Mouse (Mus musculus) cortical plate, adult 2 months (tissue): Measurements from ENCODE around the gene 1700080E11Rik.

Experiments used
- CTCF ChIP-seq: fragments of 200-500 bp; IDR thresholded peaks from 2 replicates; pipeline ENCODE4 v1.5.1; 2011; ENCODE audit warnings: mild to moderate bottlenecking, control low read depth, low read length; ENCODE audit not compliant: insufficient read depth; ENCODE audit errors: extremely low read depth
- POLR2A ChIP-seq: fragments of 200-500 bp; IDR thresholded peaks from 2 replicates; pipeline ENCODE4 v1.6.1; 2011; ENCODE audit warnings: mild to moderate bottlenecking, low read length, control low read depth; ENCODE audit not compliant: insufficient read depth; ENCODE audit errors: extremely low read depth

GRCm38 (mm10) chr9:105186725-105187124 is 41.8 kb upstream of the 1700080E11Rik start:
- TF ChIP-seq CTCF: no peak
- no peak for TF ChIP-seq POLR2A
